Mouse (Mus musculus): ENCODE measurements around the gene Mr1. TPM values are rescaled to one million over a fixed set of nuclear protein-coding genes. Genes with fewer than 3 reads are reported as not detected.
"Not testable (repeated sequence)": the region's sequence is repeated elsewhere in the genome, so short reads cannot be mapped to it uniquely, and the experiment has no call there.

Mr1 gene
- polyA plus RNA-seq (2015; fragmentation: Nextera tagmentation; extraction: Ambion mirVana), result 5.7 and 6.3 TPM in 2 replicates

DNA sequence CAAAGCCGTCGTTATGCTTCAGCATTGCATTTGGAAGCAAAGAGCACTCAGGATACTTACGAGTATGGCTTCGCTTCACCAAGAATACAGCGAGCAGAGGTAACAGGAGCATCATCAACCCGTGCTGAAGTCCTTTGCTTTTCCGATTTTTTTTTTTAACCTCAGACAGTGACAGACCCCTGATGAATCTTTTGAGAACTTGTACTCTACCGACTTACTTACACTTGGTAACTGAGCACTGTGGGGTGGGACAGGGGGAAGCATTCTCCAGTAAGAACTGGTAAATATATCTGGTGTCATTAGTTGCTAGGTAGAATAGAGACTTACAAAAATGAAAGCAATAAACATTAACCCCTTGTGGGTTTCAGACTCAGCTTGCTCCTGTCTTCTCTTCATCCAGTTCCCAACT is at the start of gene Mr1:
Gene Mr1, minus strand, starts transcription at position 243 of the 409 bp plus-strand sequence.
- peak within 1 kb of the TSS; percentile 38 for H3K27ac ChIP-seq
- peak; percentile 93 for ATAC-seq (replicated peaks; ENCODE audit: low FRiP score)
- 26% methylated on average over 8 of the region's 8 CpGs for WGBS
- H3K4me3 ChIP-seq (replicated peaks), result peak within 1 kb of the TSS; percentile 48
- peak within 1 kb of the TSS; percentile 50 for H3K4me2 ChIP-seq
- H3K36me3 ChIP-seq, result no peaks in the 10 kb centered on the region
- peaks cover 9% of the 10 kb centered on the region; the same call in 1 of the 2 replicates for H3K4me1 ChIP-seq
- no peaks in the 10 kb centered on the region for H3K27me3 ChIP-seq
- no peaks in the 10 kb centered on the region for H3K9me3 ChIP-seq (replicated peaks)
- H3K9ac ChIP-seq, result peak within 1 kb of the TSS; percentile 24

DNA sequence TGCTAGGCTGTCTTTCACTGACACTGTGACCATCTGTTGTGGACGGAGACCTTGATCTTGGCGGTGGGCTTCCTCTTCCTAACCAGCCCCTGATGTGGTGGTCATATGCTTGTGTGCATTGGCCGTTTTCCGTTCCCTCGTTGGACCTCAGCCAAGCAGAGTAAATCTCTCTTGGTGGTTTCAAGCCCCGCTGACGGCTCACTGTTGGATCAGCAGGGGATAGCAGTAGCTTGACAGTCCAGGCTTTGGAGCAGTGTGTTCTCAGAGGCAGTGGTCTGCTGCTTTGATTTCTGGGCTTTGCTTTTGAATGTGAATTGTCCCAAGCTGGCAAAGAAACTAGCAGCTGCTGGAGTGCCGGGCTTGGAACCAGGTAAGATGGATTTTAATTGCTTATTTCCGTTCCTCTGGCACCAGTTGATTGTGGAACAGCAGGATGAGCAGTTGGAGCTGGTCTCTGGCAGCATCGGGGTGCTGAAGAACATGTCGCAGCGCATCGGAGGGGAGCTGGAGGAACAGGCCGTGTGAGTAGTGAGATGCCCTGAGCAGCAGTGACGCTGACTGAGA is 46.3 kb upstream of the Mr1 start:
- Histone ChIP-seq H3K27me3 (no peaks in the 10 kb centered on the region), H3K4me3 (replicated peaks) (no peak overlapping the region), H3K4me2 (no peak overlapping the region), H3K9me3 (replicated peaks) (no peaks in the 10 kb centered on the region), H3K27ac (peak overlapping the region; percentile 51), H3K4me1 (peaks cover 8% of the 10 kb centered on the region), H3K9ac (no peak overlapping the region), H3K36me3 (peaks cover 83% of the 10 kb centered on the region)
- WGBS, result 69% methylated on average over 15 of the region's 15 CpGs
- ATAC-seq (replicated peaks; ENCODE audit: low FRiP score), result no peak; the same call in 1 of the 2 replicates

DNA sequence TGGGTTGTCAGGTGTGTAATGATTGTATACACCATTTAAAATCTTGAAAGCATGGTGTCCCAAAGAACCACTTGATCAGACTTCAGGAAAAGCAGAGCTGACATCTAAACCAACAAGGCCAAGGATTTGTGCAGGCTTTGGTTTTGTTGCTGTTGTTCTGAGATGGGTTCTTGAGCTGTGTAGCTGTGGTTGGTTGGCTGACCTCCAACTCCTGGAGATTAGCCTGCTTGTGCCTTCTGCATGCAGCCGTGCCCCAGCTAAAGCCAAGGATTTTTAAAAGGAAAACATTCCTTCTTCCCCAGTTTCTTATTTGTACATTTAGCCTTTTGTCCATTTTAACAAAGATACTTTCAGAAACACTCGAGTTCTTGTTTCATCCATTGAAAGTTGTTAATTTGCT is 45.1 kb upstream of the Mr1 start:
- H3K27me3 ChIP-seq, result no peaks in the 10 kb centered on the region
- WGBS, result 76% methylated on average over 2 of the region's 2 CpGs
- H3K9me3 ChIP-seq (replicated peaks), result no peaks in the 10 kb centered on the region
- H3K36me3 ChIP-seq, result peaks cover 80% of the 10 kb centered on the region
- no peak overlapping the region for H3K4me3 ChIP-seq (replicated peaks)
- H3K4me2 ChIP-seq, result no peak overlapping the region
- no peak for ATAC-seq (replicated peaks; ENCODE audit: low FRiP score)
- H3K27ac ChIP-seq, result no peak overlapping the region
- no peak overlapping the region for H3K9ac ChIP-seq
- peaks cover 8% of the 10 kb centered on the region for H3K4me1 ChIP-seq

DNA sequence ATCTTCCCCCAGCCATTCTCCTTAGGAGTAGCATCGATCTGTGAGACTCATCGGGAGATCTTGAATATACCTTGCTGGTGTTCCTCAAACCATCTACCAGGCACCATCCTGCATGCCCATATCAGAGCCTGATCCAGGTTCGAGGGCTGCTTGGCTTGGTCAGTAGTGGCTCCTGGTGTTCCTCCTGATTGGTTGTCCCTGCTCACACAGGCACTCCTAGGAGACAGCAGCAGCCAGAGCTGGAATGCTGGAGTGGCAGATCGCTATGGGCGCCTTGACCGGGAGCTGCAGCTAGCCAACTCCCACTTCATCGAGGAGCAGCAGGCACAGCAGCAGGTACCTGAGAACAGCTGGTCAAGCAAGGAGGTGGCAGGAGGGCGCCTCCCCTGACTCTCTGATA is 44.6 kb upstream of the Mr1 start:
- no peak for ATAC-seq (replicated peaks; ENCODE audit: low FRiP score)

DNA sequence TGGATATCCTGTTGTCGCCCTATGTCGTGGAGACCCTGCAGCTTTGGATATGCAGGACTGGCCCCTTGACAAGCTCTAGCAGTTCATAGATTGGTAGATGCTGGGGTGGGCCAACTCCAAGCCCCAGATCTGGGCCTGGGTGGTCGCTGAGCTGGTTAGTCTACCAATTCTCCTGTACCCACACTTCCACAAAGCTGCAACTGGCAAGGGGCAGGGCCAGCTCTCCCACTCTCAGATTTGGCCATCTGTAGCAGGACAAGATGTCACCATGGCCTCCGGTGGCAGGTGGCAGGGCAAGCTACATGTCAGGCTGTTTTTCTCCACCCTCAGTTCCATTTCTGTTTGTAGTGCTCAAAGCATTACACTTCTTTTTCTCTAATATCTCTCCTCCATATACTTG is 42.0 kb upstream of the Mr1 start:
- H3K4me1 ChIP-seq, result peaks cover 8% of the 10 kb centered on the region
- no peak overlapping the region for H3K9ac ChIP-seq
- H3K4me3 ChIP-seq (replicated peaks), result no peak overlapping the region
- peaks cover 69% of the 10 kb centered on the region for H3K36me3 ChIP-seq
- H3K27me3 ChIP-seq, result no peaks in the 10 kb centered on the region
- H3K4me2 ChIP-seq, result no peak overlapping the region
- no peak for ATAC-seq (replicated peaks; ENCODE audit: low FRiP score)
- no peak overlapping the region for H3K27ac ChIP-seq
- no peaks in the 10 kb centered on the region for H3K9me3 ChIP-seq (replicated peaks)
- WGBS, result 92% methylated on average over 4 of the region's 4 CpGs

More for the DNA sequence above, 44.6 kb upstream of the Mr1 start:
- H3K36me3 ChIP-seq, result peaks cover 81% of the 10 kb centered on the region
- no peaks in the 10 kb centered on the region for H3K27me3 ChIP-seq
- H3K4me2 ChIP-seq, result no peak overlapping the region
- H3K9me3 ChIP-seq (replicated peaks), result no peaks in the 10 kb centered on the region
- H3K4me3 ChIP-seq (replicated peaks), result no peak overlapping the region
- 86% methylated on average over 8 of the region's 8 CpGs for WGBS
- peaks cover 8% of the 10 kb centered on the region for H3K4me1 ChIP-seq
- H3K27ac ChIP-seq, result no peak overlapping the region
- H3K9ac ChIP-seq, result no peak overlapping the region

DNA sequence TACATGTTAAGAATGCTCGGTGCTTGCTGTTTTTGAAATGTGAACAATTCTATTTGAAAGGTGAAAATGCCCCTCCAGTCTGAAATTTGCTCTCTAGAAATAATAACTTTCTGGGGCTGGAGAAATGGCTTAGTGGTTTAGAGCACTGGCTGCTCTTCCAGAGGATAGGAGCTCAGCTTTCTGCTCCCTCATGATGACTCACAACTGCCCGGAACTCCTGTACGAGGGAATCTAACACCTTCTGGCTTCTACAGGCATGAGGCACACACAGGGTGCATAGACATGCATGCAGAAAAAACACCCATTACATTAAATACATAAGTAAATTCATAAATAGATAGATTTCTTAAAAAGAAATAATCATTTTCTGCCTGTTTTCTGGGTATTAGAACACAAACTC is 37.6 kb upstream of the Mr1 start:
- H3K9ac ChIP-seq, result no peak overlapping the region
- H3K4me2 ChIP-seq, result no peak overlapping the region
- H3K9me3 ChIP-seq (replicated peaks), result no peaks in the 10 kb centered on the region
- no peak overlapping the region for H3K27ac ChIP-seq
- H3K36me3 ChIP-seq, result peaks cover 53% of the 10 kb centered on the region
- WGBS, result 82% methylated on average over 3 of the region's 3 CpGs
- no peaks in the 10 kb centered on the region for H3K4me1 ChIP-seq
- no peak overlapping the region for H3K4me3 ChIP-seq (replicated peaks)
- no peaks in the 10 kb centered on the region for H3K27me3 ChIP-seq
- no peak for ATAC-seq (replicated peaks; ENCODE audit: low FRiP score)

DNA sequence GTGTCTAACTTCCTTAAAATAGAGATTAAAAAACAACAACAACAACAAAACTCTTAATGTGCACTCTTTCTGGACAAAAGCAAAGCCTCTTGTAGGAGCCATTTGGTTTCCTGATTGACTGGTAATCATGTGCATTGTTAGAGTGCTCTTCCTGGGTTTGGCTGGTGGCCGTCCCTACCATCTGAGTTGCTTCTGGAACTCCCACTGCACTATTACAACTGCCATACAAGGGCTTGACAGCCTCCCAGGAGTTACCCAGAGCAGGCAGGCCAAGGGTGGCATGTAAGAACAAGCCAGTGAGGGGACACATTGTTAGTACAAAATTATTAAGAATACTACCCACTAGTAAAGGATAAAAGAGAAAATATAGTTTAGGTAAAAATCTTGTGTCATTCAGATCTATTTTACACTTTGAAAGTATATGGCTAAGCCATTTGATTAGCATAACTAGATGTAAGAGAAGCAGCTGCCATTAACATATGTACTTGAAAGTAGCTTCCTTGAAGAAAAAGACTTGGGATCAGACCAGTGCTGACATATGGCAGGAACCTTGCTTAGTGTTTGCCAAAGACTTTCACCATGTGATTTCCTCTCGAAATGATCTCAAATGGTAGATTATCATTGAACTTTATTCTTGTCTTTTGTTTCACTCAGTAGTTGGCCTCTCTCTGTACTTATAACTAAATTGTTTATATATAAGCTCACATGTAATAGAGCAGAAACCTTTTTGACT is 31.7 kb upstream of the Mr1 start:
- no peaks in the 10 kb centered on the region for H3K4me1 ChIP-seq
- no peak overlapping the region for H3K4me3 ChIP-seq (replicated peaks)
- H3K27me3 ChIP-seq, result no peaks in the 10 kb centered on the region
- no peak overlapping the region for H3K27ac ChIP-seq
- H3K36me3 ChIP-seq, result peaks cover 66% of the 10 kb centered on the region
- H3K9ac ChIP-seq, result no peak overlapping the region
- no peak for ATAC-seq (replicated peaks; ENCODE audit: low FRiP score)
- H3K4me2 ChIP-seq, result no peak overlapping the region
- WGBS, result 80% methylated on average over 2 of the region's 2 CpGs
- no peaks in the 10 kb centered on the region for H3K9me3 ChIP-seq (replicated peaks)

DNA sequence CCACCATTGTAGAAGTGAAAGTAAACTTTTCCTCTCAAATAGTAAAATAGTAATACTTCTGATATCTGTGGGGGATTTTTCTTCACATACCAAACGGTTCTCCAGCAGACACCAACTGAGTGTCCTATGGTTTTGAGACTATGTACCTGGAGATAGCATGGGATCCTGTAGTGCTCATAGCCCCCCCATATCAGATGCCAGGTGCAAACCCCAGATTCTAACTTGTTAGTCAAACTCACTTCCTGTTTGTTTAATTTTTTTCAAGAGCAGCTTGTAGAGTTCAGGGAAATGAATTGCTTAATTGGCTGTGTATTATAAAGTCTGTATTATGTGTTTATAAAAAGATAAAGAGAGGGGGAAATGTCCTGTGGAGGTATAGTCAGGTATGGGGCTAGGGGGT is 27.8 kb upstream of the Mr1 start:
- no peak overlapping the region for H3K27ac ChIP-seq

DNA sequence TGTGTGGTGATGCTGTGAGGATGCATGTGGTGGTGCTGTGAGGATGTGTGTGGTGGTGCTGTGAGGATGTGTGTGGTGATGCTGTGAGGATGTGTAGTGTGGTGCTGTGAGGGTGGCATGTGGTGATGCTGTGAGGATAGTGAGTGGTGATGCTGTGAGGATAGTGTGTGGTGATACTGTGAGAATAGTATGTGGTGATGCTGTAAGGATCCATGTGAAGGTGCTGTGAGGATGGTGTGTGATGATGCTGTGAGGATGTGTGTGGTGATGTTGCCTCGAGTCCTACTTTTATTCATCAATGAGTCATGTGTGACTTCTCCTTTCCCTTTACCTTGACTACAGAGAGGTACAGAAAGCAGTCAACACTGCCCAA is 27.0 kb upstream of the Mr1 start:
- H3K9ac ChIP-seq; H3K27me3 ChIP-seq; H3K4me2 ChIP-seq; ATAC-seq (replicated peaks; ENCODE audit: low FRiP score); H3K4me1 ChIP-seq; H3K4me3 ChIP-seq (replicated peaks); H3K27ac ChIP-seq; H3K9me3 ChIP-seq (replicated peaks): not testable (repeated sequence)
- H3K36me3 ChIP-seq, result peaks cover 36% of the 10 kb centered on the region
- 73% methylated on average over 1 of the region's 1 CpGs for WGBS

More for the DNA sequence above, 27.8 kb upstream of the Mr1 start:
- Histone ChIP-seq H3K27me3 (no peaks in the 10 kb centered on the region), H3K4me1 (no peaks in the 10 kb centered on the region; the same call in 1 of the 2 replicates), H3K4me3 (replicated peaks) (no peak overlapping the region), H3K9ac (no peak overlapping the region), H3K4me2 (no peak overlapping the region), H3K36me3 (peaks cover 43% of the 10 kb centered on the region), H3K9me3 (replicated peaks) (no peaks in the 10 kb centered on the region)
- 88% methylated on average over 1 of the region's 1 CpGs for WGBS
- no peak for ATAC-seq (replicated peaks; ENCODE audit: low FRiP score)

DNA sequence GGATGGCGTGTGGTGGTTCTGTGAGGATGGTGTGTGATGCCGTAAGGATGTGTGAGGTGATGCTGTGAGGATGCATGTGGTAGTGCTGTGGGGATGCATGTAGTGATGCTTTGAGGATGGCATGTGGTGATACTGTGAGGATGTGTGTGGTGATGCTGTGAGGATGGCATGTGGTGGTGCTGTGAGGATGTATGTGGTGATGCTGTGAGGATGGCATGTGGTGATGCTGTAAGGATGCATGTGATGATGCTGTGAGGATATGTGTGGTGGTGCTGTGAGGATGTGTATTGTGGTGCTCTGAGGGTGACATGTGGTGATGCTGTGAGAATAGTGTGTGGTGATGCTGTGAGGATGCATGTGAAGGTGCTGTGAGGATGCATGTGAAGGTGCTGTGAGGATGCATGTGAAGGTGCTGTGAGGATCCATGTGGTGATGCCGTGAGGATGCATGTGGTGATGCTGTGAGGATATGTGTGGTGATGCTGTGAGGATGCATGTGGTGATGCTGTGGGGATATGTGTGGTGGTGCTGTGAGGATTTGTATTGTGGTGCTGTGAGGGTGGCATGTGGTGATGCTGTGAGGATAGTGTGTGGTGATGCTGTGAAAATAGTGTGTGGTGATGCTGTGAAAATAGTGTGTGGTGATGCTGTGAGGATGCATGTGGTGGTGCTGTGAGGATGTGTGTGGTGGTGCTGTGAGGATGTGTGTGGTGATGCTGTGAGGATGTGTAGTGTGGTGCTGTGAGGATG is 26.5 kb upstream of the Mr1 start:
- H3K27me3 ChIP-seq, result no peaks in the 10 kb centered on the region
- no peak overlapping the region for H3K27ac ChIP-seq
- WGBS, result 87% methylated on average over 3 of the region's 3 CpGs
- H3K36me3 ChIP-seq, result peaks cover 33% of the 10 kb centered on the region
- no peak for ATAC-seq (replicated peaks; ENCODE audit: low FRiP score)
- H3K4me2 ChIP-seq, result no peak overlapping the region
- no peak overlapping the region for H3K9ac ChIP-seq
- H3K4me1 ChIP-seq, result no peaks in the 10 kb centered on the region; the same call in 1 of the 2 replicates
- no peaks in the 10 kb centered on the region for H3K9me3 ChIP-seq (replicated peaks)
- H3K4me3 ChIP-seq (replicated peaks), result no peak overlapping the region

DNA sequence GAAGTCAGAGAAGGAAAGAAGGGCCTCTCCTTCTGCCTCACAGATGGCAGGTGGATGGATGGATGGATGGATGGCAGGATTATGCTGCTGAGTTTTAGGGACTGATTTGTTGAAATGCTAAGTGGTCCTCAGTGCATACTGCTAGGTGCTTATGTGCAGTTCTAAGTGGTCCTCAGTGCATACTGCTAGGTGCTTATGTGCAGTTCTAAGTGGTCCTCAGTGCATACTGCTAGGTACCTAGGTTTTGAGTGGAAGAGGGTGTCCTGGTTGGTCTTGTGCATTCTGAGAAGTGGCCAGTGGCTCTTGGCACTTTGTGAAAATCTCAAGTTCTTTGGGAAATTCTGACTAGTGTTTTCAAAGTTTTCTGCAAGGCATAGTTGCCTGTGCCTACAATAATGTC is 23.3 kb upstream of the Mr1 start:
- ATAC-seq (replicated peaks; ENCODE audit: low FRiP score), result no peak
- Histone ChIP-seq H3K9ac (no peak overlapping the region), H3K36me3 (0 out of 2 replicates have a peak, but pooled peaks cover 9% of the 10 kb centered on the region), H3K27me3 (no peaks in the 10 kb centered on the region), H3K27ac (no peak overlapping the region), H3K9me3 (replicated peaks) (no peaks in the 10 kb centered on the region), H3K4me2 (no peak overlapping the region), H3K4me3 (replicated peaks) (no peak overlapping the region), H3K4me1 (no peaks in the 10 kb centered on the region; the same call in 1 of the 2 replicates)

DNA sequence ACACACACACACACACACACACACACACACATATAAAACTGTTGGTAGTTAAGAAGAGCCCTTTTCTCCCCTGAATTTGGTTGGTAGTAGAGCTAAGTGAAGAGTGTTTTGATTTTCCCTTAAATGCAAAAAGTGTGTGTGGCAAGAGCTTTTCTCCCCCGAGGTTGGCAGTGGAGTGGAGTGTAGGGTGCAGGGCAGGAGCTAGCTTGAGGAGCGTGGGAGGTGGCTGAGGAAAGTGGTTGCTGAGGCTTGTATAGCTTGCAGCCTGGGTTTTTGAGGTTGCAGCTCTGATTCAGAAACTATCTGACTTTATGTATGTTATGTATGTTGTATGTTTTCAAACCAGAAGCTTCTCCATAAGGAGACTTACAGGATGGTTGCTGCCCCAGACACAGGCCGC is 20.8 kb upstream of the Mr1 start:
- Histone ChIP-seq H3K4me1 (peaks cover 3% of the 10 kb centered on the region; the same call in 1 of the 2 replicates), H3K9ac (no peak overlapping the region), H3K36me3 (0 out of 2 replicates have a peak, but pooled peaks cover 3% of the 10 kb centered on the region), H3K27me3 (no peaks in the 10 kb centered on the region), H3K4me2 (no peak overlapping the region), H3K9me3 (replicated peaks) (no peaks in the 10 kb centered on the region), H3K27ac (no peak overlapping the region), H3K4me3 (replicated peaks) (no peak overlapping the region)
- no peak for ATAC-seq (replicated peaks; ENCODE audit: low FRiP score)
- WGBS, result 79% methylated on average over 3 of the region's 3 CpGs
